Mouse (Mus musculus) heart, postnatal 4 days (tissue): ENCODE results near the gene Ptpro. TPM values are rescaled to one million over a fixed set of nuclear protein-coding genes. Genes with fewer than 3 reads are reported as not detected.
"Not testable (repeated sequence)": the region's sequence is repeated elsewhere in the genome, so short reads cannot be mapped to it uniquely, and the experiment has no call there.

Experiments used
- DNase-seq: peaks from one replicate; pipeline ENCODE4 v3.0.0; 2021
- total RNA-seq, 2 experiments: library from RNA; stranded (reverse); gene quantifications; 2 replicates each; pipeline ENCODE4 v1.2.3; 2021

Gene Ptpro
- total RNA-seq, 2 experiments from 2014 or later: 3.0 to 4.8 TPM

DNA sequence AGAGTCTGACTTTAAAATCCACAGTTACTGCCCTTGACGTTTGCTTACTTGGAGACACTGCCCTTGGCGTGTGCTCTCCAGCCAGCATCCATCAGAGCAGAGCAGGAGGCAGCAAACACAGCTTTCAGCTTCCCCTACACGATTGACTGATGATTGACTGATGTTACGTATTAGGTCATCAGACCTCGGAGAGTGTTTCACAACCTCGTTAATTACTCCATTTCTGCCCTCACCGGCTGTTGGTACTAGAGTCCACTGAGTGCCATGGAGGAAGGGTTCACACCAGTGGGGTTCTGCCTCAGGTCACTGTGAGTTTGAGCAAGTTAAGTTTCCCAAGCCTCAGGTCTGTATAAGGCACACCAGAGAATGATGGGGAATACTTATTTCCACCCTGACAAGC, 143.0 kb downstream of the Ptpro start:
- DNase-seq: no peak

DNA sequence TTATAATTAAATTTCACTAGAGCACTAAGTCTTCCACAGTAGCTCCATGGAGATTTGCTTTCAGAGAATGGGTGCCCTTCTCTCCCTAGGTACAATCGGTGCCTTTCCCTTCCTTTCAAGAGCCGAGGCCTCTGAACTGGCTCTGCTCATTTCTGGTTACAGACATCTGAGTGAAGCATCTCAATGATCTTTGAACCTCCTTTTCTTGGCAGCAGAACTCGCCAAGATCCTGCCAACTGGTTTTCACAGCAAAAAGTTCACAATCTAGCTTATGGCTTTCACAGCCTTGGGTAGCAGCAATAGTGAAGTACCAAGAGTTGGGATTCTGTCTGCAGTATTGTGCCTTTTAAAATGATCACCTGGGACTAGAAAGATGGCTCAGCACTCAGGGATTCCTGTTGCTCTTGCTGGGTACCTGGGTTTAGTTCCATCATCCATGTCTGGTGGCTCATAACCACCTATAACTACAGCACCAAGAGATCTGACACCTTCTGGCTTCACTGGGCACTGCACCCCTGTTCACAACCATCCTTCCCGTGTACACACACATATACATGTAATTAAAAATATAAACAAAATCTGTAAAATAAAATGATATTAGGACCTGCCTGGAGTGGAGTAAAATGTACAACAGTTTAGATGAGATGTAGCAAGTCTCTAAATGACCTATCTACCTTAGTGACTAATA, 144.1 kb downstream of the Ptpro start:
- DNase-seq: no peak

DNA sequence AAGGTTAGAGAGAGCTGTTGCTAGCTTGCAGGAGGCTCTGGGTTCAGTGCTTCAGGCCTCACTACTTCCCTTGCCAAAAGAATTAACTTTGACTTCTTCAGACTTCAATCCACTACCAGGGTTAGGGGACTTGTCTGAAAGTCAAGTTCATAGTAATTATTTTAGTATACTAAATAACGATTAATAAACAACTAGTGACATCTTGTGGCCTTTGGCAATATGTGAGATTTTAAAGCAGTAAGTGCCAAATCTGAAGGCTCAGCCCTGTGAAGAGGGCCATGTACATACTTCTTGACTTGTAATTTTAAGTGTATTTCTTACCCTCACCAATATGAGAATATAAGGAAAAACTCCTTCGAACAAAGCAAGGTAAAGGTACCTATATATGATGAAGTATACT, 145.2 kb downstream of the Ptpro start:
- no peak for DNase-seq

DNA sequence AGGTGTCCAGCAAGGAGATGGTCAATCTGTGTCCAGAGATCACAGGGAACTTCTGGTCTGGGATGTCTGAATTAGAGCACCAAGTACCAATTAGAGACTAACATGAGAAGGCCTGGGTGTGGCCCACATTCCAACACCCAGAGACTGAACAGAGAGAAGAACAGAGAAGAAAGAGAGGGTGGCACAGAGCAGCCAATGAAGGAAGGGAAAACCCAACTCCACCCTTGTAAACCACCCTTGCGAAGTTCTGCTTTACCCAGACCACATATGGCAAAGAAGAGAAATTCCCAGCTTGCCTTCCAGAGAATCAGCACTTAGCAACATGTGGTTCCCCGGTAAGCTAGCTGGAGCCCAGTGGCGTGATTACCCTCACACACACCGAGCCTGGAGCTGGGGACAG, 152.1 kb downstream of the Ptpro start:
- DNase-seq: no peak

DNA sequence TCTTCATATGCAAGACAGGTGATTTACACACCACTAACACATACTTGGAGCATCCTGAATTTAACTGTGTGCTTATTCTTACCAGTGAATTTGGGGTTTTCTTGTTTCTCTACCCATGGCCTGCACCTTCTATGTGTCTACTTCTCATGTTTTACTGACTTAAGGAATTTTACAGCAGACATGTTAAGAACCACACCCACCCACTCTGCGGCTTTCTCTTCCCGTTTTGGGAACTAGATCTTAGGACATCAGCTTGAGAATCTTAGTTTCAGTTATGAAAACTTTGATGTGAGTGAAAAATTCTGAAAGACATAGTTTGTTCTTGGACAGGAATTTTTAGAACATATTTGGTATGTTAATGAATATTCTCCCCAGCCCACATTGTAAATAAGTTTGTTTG, 153.6 kb downstream of the Ptpro start:
- no peak for DNase-seq

DNA sequence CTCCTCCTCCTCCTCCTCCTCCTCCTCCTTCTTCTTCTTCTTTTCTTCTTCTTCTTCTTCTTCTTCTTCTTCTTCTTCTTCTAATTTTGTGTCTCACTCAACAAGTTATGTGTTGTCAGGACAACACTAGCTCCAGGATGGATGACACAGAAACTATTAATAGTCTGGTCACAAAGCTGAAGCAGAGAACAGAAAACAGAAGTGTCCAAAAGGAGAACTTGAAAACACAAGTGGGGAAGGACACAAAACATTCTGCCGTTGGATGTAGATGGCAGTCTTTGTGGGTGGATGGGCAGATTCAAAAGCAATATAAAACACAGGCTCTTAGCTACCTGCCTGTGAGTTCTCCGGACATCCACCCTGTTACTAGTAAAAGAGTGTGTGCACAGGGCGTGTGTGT, 158.4 kb downstream of the Ptpro start:
- no peak for DNase-seq

DNA sequence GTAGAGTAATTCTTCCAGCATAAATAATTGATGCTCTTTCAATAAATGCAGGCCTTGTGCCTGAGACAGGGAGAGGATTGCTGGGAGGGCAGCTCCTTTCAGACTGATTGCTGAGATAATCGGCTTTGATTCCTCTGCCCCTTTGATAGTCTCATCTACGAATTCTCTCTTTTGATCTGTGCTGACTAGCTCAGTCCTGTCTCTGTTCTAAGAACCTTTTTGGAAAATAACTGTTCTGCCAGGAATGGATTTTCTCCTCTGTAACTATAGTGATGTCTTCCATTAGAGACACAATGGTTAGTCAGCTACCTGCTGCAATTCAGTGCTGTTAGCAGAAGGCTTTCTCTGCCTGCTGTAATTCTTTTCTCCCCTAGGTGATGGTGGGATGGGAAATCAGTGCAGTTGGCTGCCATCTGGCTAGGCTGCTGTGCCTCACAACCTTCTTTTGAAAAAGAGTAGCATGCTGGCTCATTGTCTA, 159.8 kb downstream of the Ptpro start:
- DNase-seq: no peak

DNA sequence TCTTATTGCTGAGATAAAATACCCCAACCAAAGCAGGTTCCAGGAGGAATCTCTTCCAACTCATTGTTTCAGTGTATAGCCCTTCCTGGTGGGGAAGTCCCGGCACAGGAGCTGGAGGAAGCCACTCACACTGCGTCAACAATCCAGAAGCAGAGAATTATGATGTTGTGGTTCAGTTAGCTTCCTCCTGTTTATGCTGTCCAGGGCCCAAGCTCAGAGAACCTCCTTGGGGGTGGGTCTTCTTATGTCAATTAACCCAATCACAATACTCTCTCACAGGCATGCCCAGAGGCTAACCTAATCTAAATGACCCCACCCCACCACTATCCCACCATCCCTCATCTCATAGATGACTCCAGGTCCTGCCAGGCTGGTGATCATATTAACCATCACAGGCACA, 160.9 kb downstream of the Ptpro start:
- DNase-seq: no peak

DNA sequence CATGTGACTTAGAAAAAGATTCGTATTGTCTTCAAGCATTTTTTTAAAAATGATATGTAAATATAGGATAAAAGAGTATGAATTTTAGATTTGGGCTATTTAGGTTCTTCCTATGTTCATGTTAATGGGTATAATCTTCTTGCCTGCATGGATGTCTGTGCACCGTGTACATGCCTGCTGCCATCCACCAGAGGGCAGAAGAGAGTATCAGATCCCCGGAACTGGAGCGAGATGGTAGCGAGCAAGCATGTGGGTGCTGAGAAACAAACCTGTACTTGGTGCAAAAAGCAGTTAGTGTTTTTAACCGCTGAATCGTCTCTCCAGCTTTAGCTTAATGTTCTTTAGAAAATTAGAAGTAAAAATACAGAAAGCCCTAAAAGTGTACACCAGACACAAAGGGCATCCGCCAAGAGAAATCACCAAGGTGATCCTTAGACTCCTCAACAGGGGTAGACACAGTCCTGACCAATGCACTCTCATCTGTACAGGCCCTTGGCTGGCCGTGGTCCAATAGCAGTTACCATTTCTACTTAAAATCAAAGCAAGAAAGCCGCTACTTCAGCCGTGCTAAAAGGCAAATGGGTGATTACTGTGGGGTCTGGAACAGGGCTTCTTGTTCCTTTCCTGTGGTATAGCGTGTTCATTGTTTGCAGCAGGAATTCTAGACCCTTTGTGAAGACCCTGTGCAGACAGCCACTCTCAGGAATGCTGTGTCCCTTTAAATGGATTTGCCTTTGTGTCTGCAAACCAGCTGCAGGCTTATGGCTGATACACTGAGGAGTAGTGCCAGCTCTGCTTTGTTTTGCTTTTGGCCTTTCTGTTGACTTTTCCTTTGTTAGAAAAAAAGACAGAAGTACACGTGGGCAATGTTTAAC, 162.6 kb downstream of the Ptpro start:
- DNase-seq: peak; percentile 43

DNA sequence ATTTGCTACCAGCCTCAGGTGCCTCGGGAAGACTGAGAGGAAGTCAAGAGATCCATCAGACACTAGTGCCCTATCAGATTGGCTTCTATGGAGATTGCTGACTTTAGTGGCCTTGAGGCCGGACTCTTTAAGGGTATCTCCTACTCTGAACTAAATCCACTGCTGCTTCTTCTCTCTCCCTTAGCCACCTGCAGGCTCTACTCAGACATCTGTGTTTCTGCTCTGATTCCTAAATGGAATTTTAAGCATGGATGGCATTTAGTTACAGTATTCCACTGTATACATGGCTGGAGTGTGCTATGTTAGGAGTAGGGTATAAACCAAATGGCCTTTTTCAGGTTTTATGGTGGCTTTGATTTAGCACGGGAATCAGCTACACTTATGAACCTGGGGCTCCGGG, 170.7 kb downstream of the Ptpro start:
- DNase-seq: no peak

DNA sequence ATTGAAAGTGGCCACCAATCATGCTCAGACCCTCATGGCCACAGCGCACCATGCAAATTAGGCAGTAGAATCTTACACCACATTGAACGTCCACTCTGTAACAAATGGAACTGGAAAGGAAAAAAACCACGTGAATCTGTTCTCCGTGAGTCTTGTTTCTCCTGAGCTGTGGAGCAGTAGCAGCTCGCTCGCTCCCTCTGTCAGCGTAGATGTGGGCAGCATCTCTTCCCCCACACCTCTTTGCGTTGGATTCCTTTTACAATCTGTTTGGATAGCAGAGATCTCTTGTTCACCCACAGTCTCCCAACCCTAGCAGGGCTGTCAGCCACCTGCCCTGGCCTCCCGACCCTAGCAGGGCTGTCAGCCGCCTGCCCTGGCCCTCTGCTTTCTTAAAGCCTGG, 171.7 kb downstream of the Ptpro start:
- no peak for DNase-seq

DNA sequence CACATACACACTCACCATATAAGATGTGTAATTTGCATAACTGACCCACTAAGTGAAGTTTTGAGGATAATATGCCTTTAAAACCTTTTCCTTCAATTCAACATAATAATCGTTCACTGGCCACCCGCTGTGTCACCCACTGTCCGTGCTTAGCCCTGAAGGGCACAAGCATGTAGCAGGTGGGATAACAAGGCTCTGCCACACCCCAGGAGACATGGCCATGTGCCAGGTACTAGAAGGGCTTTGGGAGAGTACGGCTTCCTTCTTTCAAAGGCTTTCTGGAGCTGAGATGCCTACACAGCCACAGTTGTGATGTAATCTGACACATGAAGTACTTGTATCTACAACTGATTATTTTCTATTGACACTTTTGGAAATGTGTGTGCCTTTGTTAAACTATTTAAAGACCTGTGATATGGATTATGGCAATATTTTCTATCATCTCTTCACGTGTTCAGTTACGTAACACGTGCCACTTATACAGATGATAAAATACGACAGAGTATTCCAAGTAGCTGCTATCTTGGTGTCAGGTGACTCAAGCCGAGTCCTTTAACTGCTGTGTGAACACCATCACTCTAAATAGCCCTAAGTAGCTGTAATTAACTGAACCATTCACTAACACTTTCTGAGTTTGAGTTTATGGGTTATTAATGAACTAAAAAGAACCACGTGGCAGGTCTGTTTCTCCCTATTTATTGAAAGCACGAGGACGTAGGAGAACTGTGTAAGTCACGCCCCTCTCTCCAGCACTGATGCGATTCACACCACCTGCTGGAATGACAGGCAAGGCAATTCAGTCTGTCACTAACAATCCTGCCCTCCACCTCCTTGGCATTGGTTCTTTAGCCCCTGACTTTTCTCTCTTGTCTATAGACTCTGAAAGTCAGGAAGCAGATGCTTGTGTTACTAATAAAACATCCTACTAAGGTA, 173.6 kb downstream of the Ptpro start:
- peak; percentile 16 for DNase-seq

DNA sequence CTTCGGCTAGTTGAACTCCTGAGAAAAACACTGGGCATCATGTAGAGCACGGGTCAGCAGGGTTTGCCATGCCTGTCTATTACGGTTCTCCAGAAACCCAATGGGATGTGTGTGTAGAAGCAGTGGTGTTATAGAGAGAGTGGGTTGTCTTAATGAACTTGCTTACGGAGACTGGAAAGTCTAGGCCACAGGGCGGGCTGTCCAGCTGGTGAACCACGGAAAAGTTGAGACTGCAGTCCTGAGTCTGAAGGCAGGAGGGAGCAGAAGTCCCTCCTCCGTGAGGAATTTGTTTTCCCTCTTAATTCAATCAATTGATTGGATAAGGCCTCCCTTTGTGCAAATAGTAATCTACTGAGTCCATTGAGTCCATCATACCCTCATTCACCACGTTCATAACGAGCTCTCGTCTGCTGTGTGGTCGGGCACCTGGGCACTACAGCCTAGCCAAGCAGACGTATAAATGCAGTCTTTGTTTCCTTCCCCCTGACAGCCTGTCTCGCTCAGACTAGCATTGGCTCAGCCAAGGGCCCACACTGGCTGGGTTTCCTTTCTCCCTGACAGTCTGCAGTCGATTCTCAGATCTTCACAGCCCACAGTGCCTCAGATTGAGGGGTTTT, 181.5 kb downstream of the Ptpro start:
- DNase-seq: no peak

DNA sequence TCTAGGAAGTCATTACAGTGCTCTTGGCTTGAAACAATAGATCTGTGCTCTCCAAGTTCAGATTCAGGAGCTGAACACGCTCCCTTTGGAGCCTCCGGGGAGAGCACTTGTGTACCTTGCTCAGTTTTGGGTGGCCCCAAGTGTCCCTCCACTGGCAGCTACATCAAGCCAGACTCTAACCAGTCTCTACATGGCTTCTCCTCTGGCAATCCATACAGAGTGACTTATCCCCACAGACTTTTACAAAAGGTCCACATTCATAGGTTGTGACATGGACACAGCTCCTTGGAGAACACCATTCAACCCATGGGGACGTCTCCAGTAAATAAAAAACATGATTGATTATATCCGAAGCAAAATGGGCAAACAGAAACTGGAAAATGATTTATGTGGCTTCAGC, 185.4 kb downstream of the Ptpro start:
- DNase-seq: no peak

DNA sequence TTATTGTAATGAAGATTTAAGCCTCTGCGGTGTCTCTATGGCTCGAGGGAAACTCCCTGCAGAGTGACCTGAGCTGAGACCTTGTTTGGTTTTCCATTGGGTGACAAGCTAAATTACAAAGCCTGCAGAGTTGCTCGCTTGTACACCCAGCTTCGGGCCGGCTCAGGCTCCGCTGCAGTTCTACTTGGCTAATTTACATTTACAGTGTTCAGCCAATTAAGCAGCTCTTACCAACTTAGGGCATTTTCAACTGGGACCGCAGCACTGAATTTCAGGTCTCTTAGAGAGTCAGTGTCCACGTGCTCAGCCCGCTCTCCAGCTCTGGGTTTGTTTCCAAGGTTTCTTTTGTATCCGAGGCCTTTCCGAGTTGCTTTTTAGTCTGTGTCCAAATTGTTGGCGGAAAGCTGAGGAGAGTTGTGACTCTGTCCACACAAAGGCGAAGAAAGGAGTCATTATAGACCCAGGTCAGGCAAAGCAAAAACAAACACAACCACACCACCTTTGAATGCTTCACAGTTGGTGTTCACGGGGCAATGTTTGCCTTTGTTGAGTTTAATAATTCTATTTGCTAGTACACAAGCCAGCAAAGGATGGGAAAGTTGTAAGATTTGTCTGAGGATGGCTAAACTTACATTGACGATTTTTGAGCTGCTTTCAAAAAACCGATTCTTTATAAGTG, 185.9 kb downstream of the Ptpro start:
- DNase-seq: no peak

DNA sequence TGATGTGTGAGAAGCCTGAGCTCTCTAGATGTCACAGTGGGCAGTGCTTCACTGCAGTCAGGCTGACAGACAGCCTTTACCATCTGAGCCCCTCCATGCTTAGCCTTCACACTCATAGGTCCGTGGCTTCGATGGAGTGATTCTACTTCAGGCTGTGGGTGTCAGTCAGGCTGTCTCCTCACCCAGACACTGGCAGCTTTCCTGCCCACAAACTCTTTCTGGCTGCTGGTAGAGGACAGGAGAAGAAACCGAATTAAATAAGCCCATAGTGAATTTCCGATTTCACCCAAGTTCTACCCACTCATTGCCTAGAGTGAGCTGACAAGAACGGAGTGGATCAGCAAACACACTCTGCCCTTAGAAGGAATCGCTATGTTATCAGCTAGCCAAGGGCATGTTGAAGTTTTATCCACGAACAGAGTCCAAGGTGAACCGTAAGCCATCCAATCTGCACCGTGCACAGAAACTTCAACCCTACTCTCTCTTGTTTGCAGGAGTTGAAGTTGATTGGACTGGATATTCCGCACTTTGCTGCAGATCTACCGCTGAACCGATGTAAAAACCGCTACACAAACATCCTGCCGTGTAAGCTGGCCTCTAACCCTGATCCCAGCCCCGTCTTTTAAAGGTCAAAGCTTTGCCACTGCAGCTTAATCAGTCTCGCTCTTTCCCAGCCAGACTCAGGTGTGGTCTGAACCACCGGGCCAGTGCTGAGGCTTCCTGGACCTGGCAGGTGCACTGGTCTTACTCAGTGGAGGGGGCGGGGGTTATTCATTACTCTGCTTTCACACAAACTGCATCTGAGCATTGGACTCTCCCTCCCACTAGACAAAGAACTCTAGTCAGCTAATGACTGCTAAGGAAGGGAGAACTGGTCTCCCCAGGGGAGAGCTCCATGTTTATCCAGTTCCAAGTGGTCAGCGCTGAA, 188.7 kb downstream of the Ptpro start:
- no peak for DNase-seq

DNA sequence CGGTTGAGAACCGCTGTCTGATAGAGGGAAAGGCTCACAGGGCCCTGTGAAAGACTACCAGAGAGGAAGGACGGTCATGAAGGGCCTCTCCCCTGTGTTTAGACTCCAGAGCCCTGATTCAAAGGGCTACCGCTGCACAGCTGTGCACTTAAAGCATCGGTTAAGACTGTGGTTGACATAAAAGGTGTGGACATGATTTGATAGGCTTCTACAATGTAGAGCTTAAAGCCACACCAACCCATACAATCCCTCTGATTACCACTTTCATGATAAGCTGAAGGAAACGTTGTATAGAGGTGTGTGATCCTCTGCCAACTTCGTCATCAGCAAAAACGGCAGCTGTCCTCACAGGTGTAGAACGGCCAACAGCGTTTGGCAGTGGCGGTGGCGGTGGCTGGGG, 191.0 kb downstream of the Ptpro start:
- no peak for DNase-seq

DNA sequence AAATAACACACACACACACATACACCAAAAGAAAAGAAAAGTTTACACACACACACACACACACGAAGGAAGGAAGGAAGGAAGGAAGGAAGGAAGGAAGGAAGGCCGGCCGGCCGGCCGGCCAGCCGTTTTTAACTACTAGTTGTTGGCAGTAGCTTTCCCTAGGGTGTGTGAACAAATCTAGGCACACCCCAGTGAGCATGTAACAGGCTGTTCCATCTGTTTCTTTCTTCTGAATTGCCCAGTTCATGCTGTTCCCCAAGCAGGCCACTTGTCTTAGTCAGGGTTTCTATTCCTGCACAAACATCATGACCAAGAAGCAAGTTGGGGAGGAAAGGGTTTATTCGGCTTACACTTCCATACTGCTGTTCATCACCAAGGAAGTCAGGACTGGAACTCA, 194.0 kb downstream of the Ptpro start:
- not testable (repeated sequence) for DNase-seq

DNA sequence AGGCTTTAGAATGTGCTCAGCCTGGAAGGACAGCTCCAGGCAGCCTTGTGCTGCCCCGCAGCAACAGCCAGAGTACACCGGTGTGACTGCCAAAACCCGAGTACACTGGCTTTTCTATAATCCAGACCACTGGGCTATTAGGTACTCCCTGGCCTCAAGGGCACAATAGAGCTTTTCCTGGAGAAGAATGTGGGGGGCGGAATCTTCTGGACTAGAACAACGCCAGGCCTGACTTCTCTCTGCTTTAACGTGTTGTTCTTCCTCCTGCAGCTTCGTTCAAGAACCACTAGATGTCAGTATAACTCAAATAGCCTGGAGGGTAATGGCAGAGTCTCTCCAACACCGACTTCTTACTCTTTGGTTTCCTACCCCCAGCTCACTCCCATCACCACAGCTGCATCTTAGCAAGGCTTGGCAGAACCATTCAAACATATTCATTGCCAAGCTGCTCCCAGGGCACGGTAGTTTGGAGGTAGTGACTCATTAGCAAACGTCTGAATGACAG, 203.5 kb downstream of the Ptpro start:
- DNase-seq: peak; percentile 55

DNA sequence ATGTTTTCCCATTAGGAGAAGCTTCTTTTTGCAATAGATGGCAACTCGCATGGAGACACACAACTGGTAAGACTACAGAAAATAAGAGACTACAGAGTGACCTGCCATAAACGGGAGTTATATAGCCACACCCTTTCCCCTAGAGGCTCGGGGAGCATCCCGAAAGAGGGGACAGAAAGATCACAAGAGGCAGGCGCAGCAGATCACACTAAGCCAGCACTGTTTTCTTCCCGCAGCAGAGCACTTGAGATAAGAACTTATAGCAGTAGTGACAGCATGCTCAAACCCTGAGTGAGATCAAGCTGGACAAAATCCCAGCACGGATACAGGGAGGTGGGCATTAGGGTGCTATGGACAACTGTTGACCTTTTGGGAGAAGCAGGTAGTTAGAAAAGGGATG, 203.9 kb downstream of the Ptpro start:
- no peak for DNase-seq
